Mouse (Mus musculus) brain, embryonic 14.5 days (tissue): ENCODE results near the gene Atp8a1. TPM values are rescaled to one million over a fixed set of nuclear protein-coding genes. Genes with fewer than 3 reads are reported as not detected.
A peak's percentile ranks its signal among the peaks of the same experiment; 100 is the strongest.

ENCODE experiments used
- DNase-seq: peaks from one replicate; pipeline ENCODE4 v3.0.0-alpha.2; 2011; ENCODE audit warnings: low read depth
- CTCF ChIP-seq: fragments of 200-500 bp; IDR thresholded peaks from 2 replicates; pipeline ENCODE4 v1.5.1; 2012; ENCODE audit warnings: inconsistent platforms, mild to moderate bottlenecking, moderate library complexity, borderline replicate concordance; ENCODE audit not compliant: insufficient read depth, insufficient read length; ENCODE audit errors: extremely low read depth
- POLR2A ChIP-seq: fragments of 200-500 bp; IDR thresholded peaks from 2 replicates; pipeline ENCODE4 v1.6.1; 2012; ENCODE audit warnings: mild to moderate bottlenecking, inconsistent platforms, borderline replicate concordance; ENCODE audit not compliant: poor library complexity, insufficient read depth, insufficient read length, severe bottlenecking; ENCODE audit errors: extremely low read depth
- polyA plus RNA-seq: library from polyadenylated mRNA; depleted of rRNA; stranded (reverse); fragments of >200 nt; gene quantifications from 2 replicates; pipeline ENCODE4 v1.2.3, GENCODE M21; 2012

Atp8a1 gene
- polyA plus RNA-seq, 1 experiment, result 40.2 TPM

GRCm38 (mm10) chr5:67733551-67734258, 113.5 kb downstream of the Atp8a1 start:
- no peak for DNase-seq
- TF ChIP-seq CTCF, result no peak
- TF ChIP-seq POLR2A, result no peak

- DNase-seq, result no peak
- TF ChIP-seq CTCF (no peak), POLR2A (no peak)
Observed at GRCm38 (mm10) chr5:67733150-67733549, 114.1 kb downstream of the Atp8a1 start.

GRCm38 (mm10) chr5:67727755-67728154, 119.5 kb downstream of the Atp8a1 start:
- peak; percentile 63 for DNase-seq
- TF ChIP-seq POLR2A (no peak), CTCF (no peak)

- no peak for TF ChIP-seq CTCF
- TF ChIP-seq POLR2A, result no peak
- no peak for DNase-seq
Observed at GRCm38 (mm10) chr5:67726810-67727209, 120.4 kb downstream of the Atp8a1 start.

GRCm38 (mm10) chr5:67701641-67702040, 145.6 kb downstream of the Atp8a1 start:
- no peak for TF ChIP-seq CTCF
- no peak for TF ChIP-seq POLR2A
- no peak for DNase-seq

- no peak for DNase-seq
- TF ChIP-seq CTCF (no peak), POLR2A (no peak)
Observed at GRCm38 (mm10) chr5:67699418-67699817, 147.8 kb downstream of the Atp8a1 start.

GRCm38 (mm10) chr5:67698176-67698575, 149.1 kb downstream of the Atp8a1 start:
- DNase-seq, result no peak
- TF ChIP-seq POLR2A, result no peak
- no peak for TF ChIP-seq CTCF

- peak; percentile 78 for DNase-seq
- TF ChIP-seq POLR2A (no peak), CTCF (no peak)
Observed at GRCm38 (mm10) chr5:67696741-67697596, 150.3 kb downstream of the Atp8a1 start.

GRCm38 (mm10) chr5:67695055-67695710, 152.1 kb downstream of the Atp8a1 start:
- TF ChIP-seq POLR2A, result no peak
- TF ChIP-seq CTCF, result no peak
- no peak for DNase-seq

- TF ChIP-seq CTCF, result no peak
- no peak for TF ChIP-seq POLR2A
- no peak for DNase-seq
Observed at GRCm38 (mm10) chr5:67690336-67690735, 156.9 kb downstream of the Atp8a1 start.

GRCm38 (mm10) chr5:67688001-67688400, 159.2 kb downstream of the Atp8a1 start:
- TF ChIP-seq CTCF (no peak), POLR2A (no peak)
- no peak for DNase-seq

GRCm38 (mm10) chr5:67685906-67686305, 161.3 kb downstream of the Atp8a1 start:
- DNase-seq, result no peak
- TF ChIP-seq POLR2A (no peak), CTCF (no peak)

- TF ChIP-seq CTCF, result no peak
Observed at GRCm38 (mm10) chr5:67685461-67685860, 161.8 kb downstream of the Atp8a1 start.

More at GRCm38 (mm10) chr5:67685461-67685860, 161.8 kb downstream of the Atp8a1 start:
- no peak for DNase-seq
